Mouse (Mus musculus) kidney, postnatal 0 days (tissue): ENCODE measurements around the gene Gm7995. TPM values are rescaled to one million over a fixed set of nuclear protein-coding genes. Genes with fewer than 3 reads are reported as not detected.
"Not testable (repeated sequence)": the region's sequence is repeated elsewhere in the genome, so short reads cannot be mapped to it uniquely, and the experiment has no call there.

Source experiments
- ATAC-seq: fragments of 200-750 bp; cut with Nextera tagmentation; replicated peaks from 2 replicates; pipeline ENCODE4 v1.8.0; 2017; ENCODE audit warnings: low read depth, moderate number of reproducible peaks, moderate TSS enrichment, moderate library complexity; ENCODE audit not compliant: low FRiP score
- DNase-seq: peaks from one replicate; pipeline ENCODE4 v3.0.0-alpha.2; 2016; ENCODE audit warnings: low spot score
- H3K27ac ChIP-seq: fragments of 300-500 bp; sonication (generic); 2 replicates; pipeline ENCODE4 v1.5.1; 2014; ENCODE audit warnings: mild to moderate bottlenecking
- H3K27me3 ChIP-seq: fragments of 300-500 bp; sonication (generic); 2 replicates; pipeline ENCODE4 v1.6.1; 2014; ENCODE audit warnings: low read length, mixed read lengths; ENCODE audit not compliant: insufficient read depth
- H3K36me3 ChIP-seq: fragments of 300-500 bp; sonication (generic); 2 replicates; pipeline ENCODE4 v1.6.1; 2014; ENCODE audit warnings: low read length, mixed read lengths; ENCODE audit not compliant: insufficient read depth
- H3K4me1 ChIP-seq: fragments of 300-500 bp; sonication (generic); replicated peaks from 2 replicates; pipeline ENCODE4 v1.6.1; 2014; ENCODE audit warnings: antibody characterized with exemption, low read length, mixed read lengths; ENCODE audit not compliant: insufficient read depth
- H3K4me2 ChIP-seq: fragments of 300-500 bp; sonication (generic); 2 replicates; pipeline ENCODE4 v1.6.1; 2014; ENCODE audit warnings: mild to moderate bottlenecking, low read length, moderate library complexity, mixed read lengths
- H3K4me3 ChIP-seq: fragments of 300-500 bp; sonication (generic); replicated peaks from 2 replicates; pipeline ENCODE4 v1.5.1; 2014; ENCODE audit warnings: low read depth, low read length
- H3K9ac ChIP-seq: fragments of 300-500 bp; sonication (generic); 2 replicates; pipeline ENCODE4 v1.6.1; 2014; ENCODE audit warnings: low read depth, low read length
- H3K9me3 ChIP-seq: fragments of 300-500 bp; sonication (generic); replicated peaks from 2 replicates; pipeline ENCODE4 v1.6.1; 2016; ENCODE audit warnings: low read length, inconsistent platforms, mixed read lengths
- WGBS: fragments of 180-500 bp; shearing (Covaris S2); extraction: QIAGEN DNeasy Blood & Tissue Kit; methylation state at CpG from one replicate; pipeline ENCODE4 v1.1.7; 2014; 5-methylcytosine and 5-hydroxymethylcytosine counted together
- microRNA-seq: library from miRNA; unstranded; fragments of <30 nt; microRNA quantifications from one replicate; pipeline ENCODE4, GENCODE M21; 2016
- polyA plus RNA-seq: library from polyadenylated mRNA; unstranded; fragments of >200 nt; fragmentation: Nextera tagmentation; extraction: Ambion mirVana; gene quantifications from 2 replicates; pipeline ENCODE4 v1.2.1, GENCODE M21; 2015

Gene Gm7995
- not detected in 2 replicates for polyA plus RNA-seq

- H3K9me3 ChIP-seq, H3K27me3 ChIP-seq, H3K4me1 ChIP-seq, H3K4me3 ChIP-seq, DNase-seq, H3K4me2 ChIP-seq, H3K27ac ChIP-seq, H3K36me3 ChIP-seq, H3K9ac ChIP-seq, ATAC-seq: not testable (repeated sequence)
- WGBS, result no CpG with 5 or more reads among the region's 1 CpGs
These were observed at the start of gene Gm7995 for GRCm38 (mm10) chr14:42309910-42310309. Gene Gm7995, plus strand, starts transcription at chr14:42310210.

DNA sequence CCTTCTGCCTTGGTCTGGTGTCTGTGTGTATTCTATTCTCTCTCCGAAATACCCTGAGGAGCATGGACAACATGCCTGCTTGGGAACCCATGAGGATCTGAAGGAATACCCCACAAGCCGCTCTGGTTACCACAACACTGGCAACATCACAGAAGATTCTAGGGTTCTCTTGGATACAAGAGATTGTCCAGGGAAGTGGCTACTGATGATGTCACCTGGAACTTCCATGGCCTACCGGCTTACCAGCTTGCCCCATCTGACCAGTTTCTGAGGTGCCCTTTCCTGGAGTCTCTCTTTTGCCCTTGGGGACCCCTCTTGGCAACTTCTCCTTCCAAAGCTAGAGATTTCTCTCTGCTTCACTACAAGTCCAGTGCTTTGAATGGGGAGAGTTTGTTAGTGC is 12.8 kb upstream of the Gm7995 start, which contains the start of gene Gm9611:
Gene Gm9611 (minus strand): TSS at position 101 of the 400 bp plus-strand sequence.
- not testable (repeated sequence) for H3K36me3 ChIP-seq, H3K27me3 ChIP-seq, DNase-seq, H3K27ac ChIP-seq, ATAC-seq, H3K9ac ChIP-seq, H3K4me3 ChIP-seq, H3K9me3 ChIP-seq, H3K4me1 ChIP-seq, H3K4me2 ChIP-seq
- no CpG with 5 or more reads among the region's 3 CpGs for WGBS

Small RNA genes within 50 kb of the gene (microRNA-seq; reads per million reads assigned to microRNA genes)
- not detected for gene Gm25208
- not detected for gene Gm25892

Other genes starting within 250 kb of the Gm7995 start
- gene Gm7951, start 192.8 kb upstream of the Gm7995 start, polyA plus RNA-seq, result not detected in 2 replicates
- not detected in 2 replicates for gene Gm17027, start 147.6 kb upstream of the Gm7995 start, polyA plus RNA-seq
- not detected in 2 replicates for gene Gm3573, start 119.4 kb upstream of the Gm7995 start, polyA plus RNA-seq
- not detected in 2 replicates for gene Gm17026, start 50.2 kb upstream of the Gm7995 start, polyA plus RNA-seq
- not detected in 2 replicates for gene Gm9611, start 12.9 kb upstream of the Gm7995 start, polyA plus RNA-seq
- gene Gm8005, start 129.5 kb downstream of the Gm7995 start, polyA plus RNA-seq, result not detected in 2 replicates
- gene Gm8011, start 153.7 kb downstream of the Gm7995 start, polyA plus RNA-seq, result not detected in 2 replicates
- not detected in 2 replicates for gene Gm8020, start 192.1 kb downstream of the Gm7995 start, polyA plus RNA-seq
- gene Gm8024, start 214.1 kb downstream of the Gm7995 start, polyA plus RNA-seq, result not detected in 2 replicates